Mouse (Mus musculus): ENCODE results near the gene Gm17660.

- no peak for TF ChIP-seq CTCF (IDR thresholded peaks at IDR 0.05; ENCODE audit: insufficient read depth, low read depth, low read length)
- TF ChIP-seq POLR2A (IDR thresholded peaks at IDR 0.05; ENCODE audit: insufficient read depth, low read depth, low read length) = no peak
Observed at GRCm38 (mm10) chr5:104060429-104060828, 17.0 kb downstream of the Gm17660 start.

All from olfactory bulb, adult 2 months (tissue).